Mouse (Mus musculus) gastrocnemius, postnatal 14 days (tissue): ENCODE data around the gene Zkscan16. TPM values are rescaled to one million over a fixed set of nuclear protein-coding genes. Genes with fewer than 3 reads are reported as not detected.

Source experiments
- DNase-seq: peaks from one replicate; pipeline ENCODE4 v3.0.0; 2021; ENCODE audit warnings: mixed read lengths
- intact Hi-C: fragments of 180-260 bp; cut with DNase I; formaldehyde crosslinking; loops from one replicate; pipeline ENCODE4 v1.15.1; 2025; ENCODE audit warnings: low total_unique reads
- long read RNA-seq, 2 experiments: library from polyadenylated mRNA; stranded (forward); transcript quantifications; one replicate each; pipeline ENCODE4 v2.0.0; 2021
- total RNA-seq, 2 experiments: library from RNA; stranded (reverse); gene quantifications; 2 replicates each; pipeline ENCODE4 v1.2.3; 2021

Gene Zkscan16
- under 1 TPM; 0.16 to 0.18 TPM for total RNA-seq
- long read RNA-seq, experiment 1: 0 reads
- long read RNA-seq, experiment 2: 0 reads

- intact Hi-C loops: no loop called here
Measured at GRCm38 (mm10) chr4:58943420-58944205, at the start of gene Zkscan16. Zkscan16 (plus strand) TSS chr4:58943628.

GRCm38 (mm10) chr4:58894399-58894798 is 49.0 kb upstream of the Zkscan16 start:
- DNase-seq: no peak
- intact Hi-C loops: no loop called here

More at GRCm38 (mm10) chr4:58943420-58944205, at the start of gene Zkscan16:
- peak; percentile 75 for DNase-seq

GRCm38 (mm10) chr4:58897436-58897835 is 46.0 kb upstream of the Zkscan16 start:
- intact Hi-C loops: no loop called here
- DNase-seq: no peak

GRCm38 (mm10) chr4:58898318-58898717 is 45.1 kb upstream of the Zkscan16 start:
- intact Hi-C loops: no loop called here
- DNase-seq: no peak

- intact Hi-C loops: no loop called here
Measured at GRCm38 (mm10) chr4:58907453-58907852, 36.0 kb upstream of the Zkscan16 start.

GRCm38 (mm10) chr4:58910175-58911068 is 33.0 kb upstream of the Zkscan16 start:
- no peak for DNase-seq
- intact Hi-C loops: no loop called here

More at GRCm38 (mm10) chr4:58907453-58907852, 36.0 kb upstream of the Zkscan16 start:
- no peak for DNase-seq

- intact Hi-C loops: no loop called here
- DNase-seq: peak; percentile 64
Measured at GRCm38 (mm10) chr4:58911069-58911830, 32.2 kb upstream of the Zkscan16 start.

GRCm38 (mm10) chr4:58911831-58912628 is 31.4 kb upstream of the Zkscan16 start:
- intact Hi-C loops: no loop called here

GRCm38 (mm10) chr4:58912629-58913335 is 30.6 kb upstream of the Zkscan16 start, which contains the start of gene Ecpas:
Ecpas (minus strand) TSS chr4:58912749.
- DNase-seq: peak; percentile 85
- intact Hi-C loops: no loop called here

More at GRCm38 (mm10) chr4:58911831-58912628, 31.4 kb upstream of the Zkscan16 start:
- DNase-seq: peak; percentile 79

GRCm38 (mm10) chr4:58913336-58914026 is 29.9 kb upstream of the Zkscan16 start:
- intact Hi-C loops: no loop called here
- DNase-seq: no peak

- DNase-seq: no peak
- intact Hi-C loops: no loop called here
Measured at GRCm38 (mm10) chr4:58915081-58915826, 28.2 kb upstream of the Zkscan16 start.

- DNase-seq: no peak
- intact Hi-C loops: no loop called here
Measured at GRCm38 (mm10) chr4:58923933-58924332, 19.5 kb upstream of the Zkscan16 start.

- intact Hi-C loops: no loop called here
- DNase-seq: no peak
Measured at GRCm38 (mm10) chr4:58925664-58926063, 17.8 kb upstream of the Zkscan16 start.

- intact Hi-C loops: no loop called here
- no peak for DNase-seq
Measured at GRCm38 (mm10) chr4:58926120-58926519, 17.3 kb upstream of the Zkscan16 start.

GRCm38 (mm10) chr4:58927661-58928060 is 15.8 kb upstream of the Zkscan16 start:
- intact Hi-C loops: no loop called here
- DNase-seq: no peak

GRCm38 (mm10) chr4:58932541-58932940 is 10.9 kb upstream of the Zkscan16 start:
- no peak for DNase-seq
- intact Hi-C loops: no loop called here

GRCm38 (mm10) chr4:58934308-58934707 is 9.1 kb upstream of the Zkscan16 start:
- DNase-seq: no peak
- intact Hi-C loops: no loop called here
